In genomic region chr2:126787721-126788342, GRCm38 (mm10) we compare ENCODE assay signal across 9 mouse cellular contexts. TPM values are rescaled to one million over a fixed set of nuclear protein-coding genes. Genes with fewer than 3 reads are reported as not detected.
DNase-seq lines count a peak whose midpoint lies in the region; ATAC-seq and TF ChIP-seq lines count a peak whose summit lies in the region.
"Had no signal": no experiment of that assay in that cellular context is flagged by ENCODE, and none has a peak within 500 bp of the region (broad histone marks: within the 10 kb centered on the region; RNA-seq: fewer than 3 reads in every experiment).

No protein-coding gene starts in this region.

- H3K4me2 ChIP-seq in heart, embryonic 13.5 days: no peak overlapping the region; the same call in 1 of the 2 replicates
- no peak overlapping the region for H3K4me2 ChIP-seq in embryonic facial prominence, embryonic 13.5 days

- no peak; the same call in 1 of the 2 replicates for ATAC-seq in heart, embryonic 13.5 days (ENCODE audit: extremely low read depth, insufficient number of reproducible peaks, low FRiP score, low TSS enrichment)
- ATAC-seq in embryonic facial prominence, embryonic 13.5 days (ENCODE audit: insufficient number of reproducible peaks, insufficient read depth, low FRiP score, low TSS enrichment, low read depth): 0 out of 2 replicates have a peak, but pooled peaks have one; percentile 10
- ATAC-seq: hindbrain, embryonic 16.5 days had no signal

- peak overlapping the region; percentile 20; the same call in 1 of the 2 replicates for H3K27ac ChIP-seq in heart, embryonic 13.5 days (replicated peaks)
- no peak overlapping the region for H3K27ac ChIP-seq in heart, adult 2 months
- no peak overlapping the region for H3K27ac ChIP-seq in embryonic facial prominence, embryonic 13.5 days
- peak overlapping the region; percentile 26 for H3K27ac ChIP-seq in limb, embryonic 10.5 days

- peaks cover 36% of the 10 kb centered on the region for H3K36me3 ChIP-seq in heart, embryonic 13.5 days
- peaks cover 2% of the 10 kb centered on the region; the same call in 1 of the 2 replicates for H3K36me3 ChIP-seq in heart, adult 2 months (ENCODE audit: control insufficient read depth, insufficient read depth, low read length)
- H3K36me3 ChIP-seq in embryonic facial prominence, embryonic 13.5 days: peaks cover 30% of the 10 kb centered on the region
- peaks cover 35% of the 10 kb centered on the region for H3K36me3 ChIP-seq in limb, embryonic 10.5 days

- no peak for TF ChIP-seq POLR2A in heart, adult 2 months (IDR thresholded peaks at IDR 0.05; ENCODE audit: insufficient read depth, low read depth, low read length)

- H3K9me3 ChIP-seq in heart, embryonic 13.5 days: no peaks in the 10 kb centered on the region
- no peaks in the 10 kb centered on the region for H3K9me3 ChIP-seq in embryonic facial prominence, embryonic 13.5 days
- H3K9me3 ChIP-seq in limb, embryonic 10.5 days (replicated peaks): no peaks in the 10 kb centered on the region

- no peaks in the 10 kb centered on the region for H3K79me2 ChIP-seq in heart, adult 2 months (replicated peaks; ENCODE audit: control insufficient read depth, insufficient read depth, low read length)

- WGBS in heart, embryonic 13.5 days: 51% methylated on average over 9 of the region's 9 CpGs
- WGBS in heart, adult 2 months: 25% methylated on average over 9 of the region's 9 CpGs
- 49% methylated on average over 9 of the region's 9 CpGs for WGBS in embryonic facial prominence, embryonic 13.5 days
- WGBS in limb, embryonic 10.5 days: 66% methylated on average over 9 of the region's 9 CpGs

- no peak for DNase-seq in heart, adult 2 months
- peak; percentile 59 for DNase-seq in ES-CJ7 (ENCODE audit: low read depth, low spot score)
- DNase-seq in limb, embryonic 10.5 days (ENCODE audit: low spot score): no peak
- no peak for DNase-seq in T-cell, adult 2 months (ENCODE audit: low spot score)
- no peak for DNase-seq in urinary bladder, postnatal 36 days (ENCODE audit: low spot score in 2 of 2)
- DNase-seq in Muller cell, postnatal 12 days (ENCODE audit: inconsistent ontology term): no peak

- TF ChIP-seq CTCF in heart, adult 2 months (IDR thresholded peaks at IDR 0.05): no peak

- no peak overlapping the region for H3K4me3 ChIP-seq in heart, embryonic 13.5 days
- H3K4me3 ChIP-seq in heart, adult 2 months: no peak overlapping the region
- no peak overlapping the region for H3K4me3 ChIP-seq in embryonic facial prominence, embryonic 13.5 days
- H3K4me3 ChIP-seq in limb, embryonic 10.5 days: no peak overlapping the region

- H3K27me3 ChIP-seq in heart, embryonic 13.5 days (replicated peaks): no peaks in the 10 kb centered on the region
- H3K27me3 ChIP-seq in heart, adult 2 months (ENCODE audit: control insufficient read depth, insufficient read depth, low read length): no peaks in the 10 kb centered on the region
- no peaks in the 10 kb centered on the region for H3K27me3 ChIP-seq in embryonic facial prominence, embryonic 13.5 days
- no peaks in the 10 kb centered on the region for H3K27me3 ChIP-seq in limb, embryonic 10.5 days (ENCODE audit: low read depth, poor library complexity, severe bottlenecking)

- no peak for TF ChIP-seq EP300 in heart, adult 2 months (IDR thresholded peaks at IDR 0.05; ENCODE audit: insufficient read depth, low read depth, low read length)

- H3K9ac ChIP-seq in heart, embryonic 13.5 days: peak overlapping the region; percentile 37; the same call in 1 of the 2 replicates
- no peak overlapping the region for H3K9ac ChIP-seq in heart, adult 2 months (ENCODE audit: low read depth, low read length)
- H3K9ac ChIP-seq in embryonic facial prominence, embryonic 13.5 days: no peak overlapping the region

- H3K4me1 ChIP-seq in heart, embryonic 13.5 days: peaks cover 11% of the 10 kb centered on the region
- no peaks in the 10 kb centered on the region for H3K4me1 ChIP-seq in heart, adult 2 months (ENCODE audit: control insufficient read depth, insufficient read depth, low read length)
- H3K4me1 ChIP-seq in embryonic facial prominence, embryonic 13.5 days: peaks cover 7% of the 10 kb centered on the region; the same call in 1 of the 2 replicates
- peaks cover 6% of the 10 kb centered on the region for H3K4me1 ChIP-seq in limb, embryonic 10.5 days

- intact Hi-C loops in heart, adult 2 months (cut with DNase I): no loop called here

RNA-seq across cellular contexts. Expression of gene Usp50, which starts 4.6 kb away (rescaled TPM):
- 1.5 and 2.2 TPM in 2 replicates for polyA plus RNA-seq in heart, embryonic 13.5 days (2015; fragmentation: Nextera tagmentation; extraction: Ambion mirVana)
- not detected for total RNA-seq in heart, adult 2 months (2021)
- polyA plus RNA-seq in heart, adult 2 months (2012; rRNA removed): 1.1 and 1.5 TPM in 2 replicates
- polyA plus RNA-seq in embryonic facial prominence, embryonic 13.5 days (2015; fragmentation: Nextera tagmentation; extraction: Ambion mirVana): 2.8 TPM in 2 replicates
- polyA plus RNA-seq in limb, embryonic 10.5 days (2016; fragmentation: Nextera tagmentation; extraction: Ambion mirVana): 1.8 and 2.2 TPM in 2 replicates

Comparison
In these comparisons a context has a peak if more than half of its experiments do, and no peak if none do; other contexts are left out.
1. H3K27ac ChIP-seq: peak in heart, embryonic 13.5 days (single experiment) and limb, embryonic 10.5 days (single experiment); none in heart, adult 2 months (single experiment) and embryonic facial prominence, embryonic 13.5 days (single experiment).